Mouse (Mus musculus) heart, postnatal 36 days (tissue): ENCODE measurements around the gene Veph1. TPM values are rescaled to one million over a fixed set of nuclear protein-coding genes. Genes with fewer than 3 reads are reported as not detected.
"Not testable (repeated sequence)": the region's sequence is repeated elsewhere in the genome, so short reads cannot be mapped to it uniquely, and the experiment has no call there.

Experiments
- DNase-seq, 2 experiments: peaks; one replicate each; pipeline ENCODE4 v3.0.0; 2021 to 2022
- intact Hi-C: fragments of 180-260 bp; cut with DNase I; formaldehyde crosslinking; loops from one replicate; pipeline ENCODE4 v1.15.1; 2025
- total RNA-seq, 2 experiments: library from RNA; stranded (reverse); gene quantifications; 2 replicates each; pipeline ENCODE4 v1.2.3; 2021

Veph1 gene
- total RNA-seq, 2 experiments from 2014 or later = not detected

DNA sequence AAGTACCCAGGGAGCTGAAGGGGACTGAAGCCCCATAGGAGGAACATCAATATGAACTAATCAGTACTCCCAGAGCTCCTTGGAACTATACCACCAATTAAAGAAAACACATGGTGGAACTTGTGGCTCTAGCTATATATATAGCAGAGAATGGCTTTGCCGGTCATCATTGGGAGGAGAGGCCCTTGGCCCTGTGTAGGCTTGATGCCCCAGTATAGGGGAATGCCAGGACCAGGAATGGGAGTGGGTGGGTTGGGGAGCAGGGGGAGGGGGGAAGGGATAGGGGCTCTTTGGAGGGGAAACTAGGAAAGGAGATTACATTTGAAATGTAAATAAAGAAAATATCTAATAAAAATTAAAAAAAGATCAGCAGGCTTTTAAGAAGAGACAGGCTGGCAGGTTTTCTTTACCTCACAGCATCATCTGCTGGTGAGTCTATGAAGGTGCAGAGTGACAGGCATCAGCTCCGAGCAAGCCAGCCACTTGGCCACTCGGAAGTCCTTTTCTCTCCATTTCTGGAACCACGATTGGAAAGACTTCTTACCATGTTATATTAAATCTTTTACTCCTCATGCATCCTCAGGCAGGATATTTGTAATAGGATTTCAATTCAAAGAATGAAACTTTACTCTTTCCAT lies 60.3 kb downstream of the Veph1 start:
- intact Hi-C loops = loop anchor here (5.0 kb wide), 1 partner anchor 234 kb away; no protein-coding TSS in a partner anchor
- DNase-seq = not testable (repeated sequence)

DNA sequence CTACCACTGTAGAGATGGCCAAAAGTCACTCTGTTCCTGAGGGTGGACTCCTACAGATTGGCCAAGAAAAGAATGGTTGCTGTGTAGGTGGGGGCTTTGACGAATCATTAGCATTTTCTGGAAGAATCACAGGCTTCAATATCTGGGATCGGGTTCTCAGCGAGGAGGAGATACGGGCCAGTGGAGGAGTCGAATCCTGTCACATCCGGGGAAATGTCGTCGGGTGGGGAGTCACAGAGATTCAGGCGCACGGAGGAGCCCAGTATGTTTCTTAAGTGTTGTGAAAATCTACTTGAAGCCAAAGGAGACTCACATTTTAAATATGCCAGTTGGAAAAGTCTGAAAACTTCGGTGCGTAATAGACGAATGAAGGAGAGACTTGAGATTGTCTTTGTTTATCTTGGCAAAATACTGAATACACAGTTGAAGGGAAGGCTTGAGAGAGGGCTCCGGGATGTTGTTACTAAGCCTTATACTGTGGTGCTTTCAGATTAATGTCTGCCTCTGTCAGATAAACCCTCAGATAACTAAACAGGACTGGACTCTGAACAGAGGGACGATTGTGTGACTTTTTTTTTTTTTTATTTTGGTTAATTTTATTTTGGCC lies 71.6 kb downstream of the Veph1 start:
- intact Hi-C loops = no loop called here
- no peak for DNase-seq

- DNase-seq = peak in 1 of 2 experiments; percentile 16
- intact Hi-C loops = no loop called here
These were observed 75.4 kb downstream of the Veph1 start for GRCm38 (mm10) chr3:66221243-66221611.

- peak; percentile 32 to 37 for DNase-seq
- intact Hi-C loops = no loop called here
These were observed 75.9 kb downstream of the Veph1 start for GRCm38 (mm10) chr3:66220554-66221242.

GRCm38 (mm10) chr3:66219655-66220191 lies 76.9 kb downstream of the Veph1 start, which contains the start of gene Ptx3:
Gene Ptx3 (plus strand): TSS chr3:66219910.
- DNase-seq = no peak
- intact Hi-C loops = no loop called here

- DNase-seq = no peak
These were observed 80.9 kb downstream of the Veph1 start for GRCm38 (mm10) chr3:66215759-66216158.

GRCm38 (mm10) chr3:66213524-66213923 lies 83.1 kb downstream of the Veph1 start:
- DNase-seq = no peak
- intact Hi-C loops = no loop called here

More at GRCm38 (mm10) chr3:66215759-66216158, 80.9 kb downstream of the Veph1 start:
- intact Hi-C loops = no loop called here

DNA sequence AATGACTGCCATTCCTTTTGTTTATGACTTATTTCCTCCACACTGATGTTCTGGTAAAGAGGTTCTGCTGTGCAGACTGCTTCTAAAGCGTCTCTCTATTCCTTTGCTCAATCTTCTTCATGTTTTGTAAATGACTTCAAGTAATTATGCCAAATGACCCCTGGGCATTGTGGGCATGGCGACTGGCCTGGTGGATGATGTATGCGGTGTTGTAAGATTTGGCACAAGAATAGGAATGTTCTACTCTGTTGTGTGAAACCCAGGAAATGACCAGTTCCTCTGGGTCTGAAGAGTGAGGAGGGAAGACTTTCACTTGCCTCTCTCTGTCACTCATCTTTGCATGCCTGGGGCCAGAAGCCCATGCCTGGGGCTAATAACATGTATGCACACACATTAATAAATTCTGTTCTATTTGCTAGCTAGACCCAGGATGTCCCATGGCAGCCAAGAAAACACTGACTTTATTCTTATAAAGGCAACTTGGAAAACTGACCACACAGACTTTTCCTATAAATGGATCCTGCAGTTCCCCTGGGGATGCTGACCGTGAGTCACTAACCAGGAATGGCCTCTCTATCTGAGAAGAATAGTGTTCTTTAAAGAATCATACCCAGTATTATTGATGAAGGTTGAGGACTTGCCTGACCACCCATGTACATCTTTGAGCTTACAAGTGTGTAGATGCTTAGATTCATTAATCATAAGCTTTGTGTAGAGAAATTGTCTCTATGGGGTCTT lies 87.6 kb downstream of the Veph1 start:
- intact Hi-C loops = no loop called here

DNA sequence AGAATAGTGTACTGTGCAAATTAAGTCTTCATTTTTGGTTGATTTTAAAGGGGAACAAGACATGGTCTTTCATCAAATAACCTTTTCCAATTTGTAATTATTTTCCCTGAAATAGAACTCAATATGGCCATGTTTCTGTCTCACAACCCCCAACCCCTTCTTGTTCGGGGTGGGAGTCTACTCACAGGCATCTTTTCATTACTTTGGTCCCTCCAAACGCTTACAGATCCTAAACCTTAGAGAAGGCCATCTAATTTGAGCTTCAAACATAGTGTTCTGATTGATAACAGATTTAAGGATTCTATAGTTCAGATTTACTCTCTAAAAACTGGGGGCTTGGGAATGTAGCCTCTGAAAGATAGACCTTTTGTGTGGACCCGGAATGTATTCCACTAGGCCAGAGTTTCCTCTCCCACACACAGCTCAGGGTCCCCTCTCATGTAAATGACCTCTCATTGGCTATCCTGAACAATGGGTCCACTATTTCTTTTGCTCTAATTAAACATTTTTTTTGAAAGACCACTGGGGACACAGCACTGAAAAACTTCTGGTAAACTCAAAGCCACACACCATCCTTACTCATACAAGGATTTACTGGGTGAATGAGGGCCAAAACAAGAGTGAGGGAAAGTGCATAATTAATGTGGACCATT lies 102.6 kb downstream of the Veph1 start:
- intact Hi-C loops = no loop called here
- no peak for DNase-seq

More for the DNA sequence above, 87.6 kb downstream of the Veph1 start:
- DNase-seq = no peak

GRCm38 (mm10) chr3:66179647-66180046 lies 117.0 kb downstream of the Veph1 start:
- no peak for DNase-seq
- intact Hi-C loops = no loop called here

DNA sequence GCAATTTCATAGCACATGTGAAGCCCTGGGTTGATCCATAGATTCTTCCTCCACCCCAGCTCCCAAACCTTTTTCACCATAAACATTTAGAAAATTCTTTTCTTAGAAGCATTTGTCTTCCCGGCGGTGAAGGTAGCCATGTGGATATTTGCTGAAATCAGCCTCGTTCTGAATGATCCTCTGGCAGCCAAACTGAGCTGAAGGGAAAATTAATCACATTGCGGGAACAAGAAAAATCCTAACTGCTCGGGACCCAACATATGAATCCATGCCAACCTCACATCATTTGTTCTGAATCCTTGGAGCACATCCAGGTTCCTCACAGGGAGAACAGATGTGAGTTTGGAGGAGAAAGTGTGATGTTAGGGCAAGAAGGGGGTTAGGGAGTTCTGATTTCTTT lies 123.7 kb downstream of the Veph1 start:
- DNase-seq = no peak

GRCm38 (mm10) chr3:66169873-66170538 lies 126.6 kb downstream of the Veph1 start:
- intact Hi-C loops = no loop called here
- no peak for DNase-seq

More for the DNA sequence above, 123.7 kb downstream of the Veph1 start:
- intact Hi-C loops = no loop called here

DNA sequence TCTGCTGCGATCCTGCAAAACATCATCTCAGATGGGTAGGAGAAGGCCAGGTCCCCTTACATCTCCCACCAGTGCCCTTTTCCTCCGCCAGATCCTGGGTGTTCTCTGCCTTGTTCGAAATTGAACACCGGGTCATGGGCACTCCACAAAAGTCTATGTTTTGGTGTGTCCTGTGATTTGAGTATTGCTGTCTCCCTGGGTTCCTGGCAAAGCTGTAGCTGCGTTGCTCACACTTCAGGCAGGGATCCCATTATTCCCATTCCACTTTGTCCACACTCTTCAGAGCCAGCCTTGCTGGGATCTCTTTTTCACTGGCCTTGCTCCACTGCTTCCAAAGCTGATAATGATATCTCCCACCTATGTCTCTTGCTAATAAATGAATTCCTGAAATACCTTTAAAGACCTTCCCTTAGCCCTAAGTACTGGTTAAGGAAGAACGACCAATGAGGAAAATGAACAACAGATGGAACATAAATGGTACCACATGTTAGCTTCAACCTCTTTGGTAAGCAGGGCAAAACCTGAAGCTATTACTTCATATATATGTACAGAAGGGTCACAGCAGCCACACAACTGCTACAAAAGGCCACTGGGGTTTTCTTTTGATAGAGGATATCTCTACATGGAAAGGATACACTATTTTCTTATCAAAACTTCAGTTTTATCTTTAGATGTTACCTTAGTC lies 129.9 kb downstream of the Veph1 start:
- no peak for DNase-seq
- intact Hi-C loops = no loop called here

GRCm38 (mm10) chr3:66165026-66165425 lies 131.6 kb downstream of the Veph1 start:
- intact Hi-C loops = no loop called here
- DNase-seq = no peak

DNA sequence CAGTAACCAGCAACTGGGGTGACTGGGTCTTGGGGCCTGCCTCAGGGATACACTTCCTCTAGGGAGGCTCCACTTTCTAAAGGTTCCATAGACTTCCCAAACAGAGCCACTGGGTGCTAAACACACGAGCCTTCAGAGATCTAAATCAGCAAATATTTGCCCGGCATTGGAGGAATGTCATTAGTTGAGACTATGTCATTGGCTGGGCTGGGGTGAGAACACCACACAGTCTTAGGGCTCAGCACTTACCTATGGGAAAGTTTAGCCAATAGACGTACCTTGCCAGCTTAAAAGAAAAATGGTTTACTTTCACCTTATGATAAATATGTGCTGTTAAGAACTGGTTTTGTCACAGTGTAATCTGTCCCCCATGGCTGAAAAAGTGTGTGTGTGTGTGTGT lies 132.1 kb downstream of the Veph1 start:
- intact Hi-C loops = no loop called here
- DNase-seq = no peak

- intact Hi-C loops = no loop called here
- DNase-seq = no peak
These were observed 134.0 kb downstream of the Veph1 start for GRCm38 (mm10) chr3:66162612-66163011.

DNA sequence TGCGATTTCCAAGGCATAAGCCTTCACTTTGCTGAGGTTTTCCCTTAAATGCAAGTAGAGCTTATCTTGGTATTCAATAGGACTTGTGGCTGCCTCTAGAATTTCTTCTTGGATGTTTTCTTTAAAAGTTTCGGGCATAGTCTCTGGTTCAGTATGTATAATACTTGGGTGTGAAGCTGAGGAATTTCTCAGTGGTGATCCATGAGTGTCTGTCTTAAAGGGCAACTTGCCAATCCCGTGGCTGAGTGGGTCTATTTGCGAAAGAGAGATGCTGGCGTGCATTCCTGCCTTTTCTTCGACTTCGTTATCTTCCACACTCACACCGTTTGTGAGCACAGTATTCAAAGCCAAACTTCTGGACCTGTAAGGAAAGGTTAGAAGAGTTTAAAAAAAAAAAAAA lies 138.7 kb downstream of the Veph1 start:
- intact Hi-C loops = no loop called here
- no peak for DNase-seq

DNA sequence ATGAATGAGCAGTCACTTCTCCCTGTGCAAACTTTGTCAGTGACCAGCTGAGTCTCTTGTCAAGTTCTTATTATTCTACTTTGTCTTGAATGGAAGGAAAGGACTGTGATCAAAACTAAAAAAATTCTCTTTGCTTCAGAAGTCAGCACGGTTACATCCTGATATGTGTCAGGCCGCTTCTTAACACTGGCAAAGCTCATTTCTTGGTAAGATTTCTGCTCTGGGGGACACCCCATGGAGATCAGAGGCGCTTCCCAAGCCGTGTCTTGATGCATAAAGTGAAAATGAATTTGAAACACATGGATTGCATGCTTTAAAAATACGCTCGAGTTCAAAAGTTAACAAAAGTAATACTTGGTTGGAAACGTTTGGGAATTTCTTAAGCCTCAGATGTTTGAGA lies 159.0 kb downstream of the Veph1 start:
- DNase-seq = no peak
- intact Hi-C loops = no loop called here

DNA sequence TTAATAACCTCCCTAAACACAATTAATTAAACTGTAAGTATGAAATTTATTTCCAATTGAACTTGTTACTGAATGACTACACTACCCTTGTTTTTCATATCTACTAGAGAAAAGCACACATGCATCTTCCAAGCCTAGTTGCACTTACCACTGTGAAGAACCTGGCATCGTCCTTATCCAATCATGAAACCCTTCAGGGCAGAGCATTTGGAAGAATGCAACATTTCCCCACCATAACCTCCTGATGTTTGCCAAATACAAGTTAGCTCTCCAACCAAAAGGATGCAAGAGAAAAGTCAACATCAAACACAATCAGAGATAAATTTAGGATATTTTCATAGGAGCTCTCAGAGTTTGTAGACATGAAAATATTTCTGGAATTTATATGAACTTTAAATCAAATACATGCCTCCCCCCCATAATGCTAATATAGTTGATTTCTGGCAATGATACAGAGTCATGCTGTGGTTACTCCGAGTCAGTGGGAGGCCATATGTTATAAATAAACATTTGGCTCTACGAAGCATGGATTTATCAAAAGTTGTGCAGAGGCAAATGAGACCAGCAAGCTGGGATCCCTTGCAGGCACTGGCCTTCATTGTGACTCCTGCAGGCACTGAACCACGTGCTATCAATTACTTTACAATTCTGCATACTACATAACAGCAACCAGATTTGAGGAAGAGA lies 165.2 kb downstream of the Veph1 start:
- no peak for DNase-seq

More for the DNA sequence above, 165.2 kb downstream of the Veph1 start:
- intact Hi-C loops = no loop called here
